Mouse (Mus musculus) ES-CJ7 (cell line): ENCODE measurements around the gene Klk6.

Experiments
- DNase-seq: peaks from one replicate; pipeline ENCODE4 v3.0.0; 2011; ENCODE audit warnings: low read depth, low spot score

Klk6 gene

GRCm38 (mm10) chr7:43824199-43824598 is at the start of gene Klk6:
Klk6 (plus strand) TSS chr7:43824499.
- no peak for DNase-seq

- DNase-seq = no peak
Observed at GRCm38 (mm10) chr7:43774802-43775201, 49.5 kb upstream of the Klk6 start.

- DNase-seq = peak; percentile 65
Observed at GRCm38 (mm10) chr7:43775311-43776057, 48.8 kb upstream of the Klk6 start.

- DNase-seq = no peak
Observed at GRCm38 (mm10) chr7:43776506-43776905, 47.8 kb upstream of the Klk6 start.

DNA sequence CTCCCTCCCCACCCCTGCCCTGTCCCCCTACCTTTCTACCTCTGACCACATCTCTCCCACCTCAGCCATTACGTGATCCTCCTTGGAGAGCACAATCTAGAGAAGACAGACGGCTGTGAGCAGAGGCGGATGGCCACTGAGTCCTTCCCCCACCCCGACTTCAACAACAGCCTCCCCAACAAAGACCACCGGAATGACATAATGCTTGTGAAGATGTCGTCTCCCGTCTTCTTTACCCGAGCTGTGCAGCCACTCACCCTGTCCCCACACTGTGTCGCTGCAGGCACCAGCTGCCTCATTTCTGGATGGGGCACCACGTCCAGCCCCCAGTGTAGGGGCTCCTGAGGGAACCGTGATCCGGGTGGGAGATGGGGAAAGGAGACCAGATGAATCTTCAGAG is 46.9 kb upstream of the Klk6 start:
- DNase-seq = no peak

DNA sequence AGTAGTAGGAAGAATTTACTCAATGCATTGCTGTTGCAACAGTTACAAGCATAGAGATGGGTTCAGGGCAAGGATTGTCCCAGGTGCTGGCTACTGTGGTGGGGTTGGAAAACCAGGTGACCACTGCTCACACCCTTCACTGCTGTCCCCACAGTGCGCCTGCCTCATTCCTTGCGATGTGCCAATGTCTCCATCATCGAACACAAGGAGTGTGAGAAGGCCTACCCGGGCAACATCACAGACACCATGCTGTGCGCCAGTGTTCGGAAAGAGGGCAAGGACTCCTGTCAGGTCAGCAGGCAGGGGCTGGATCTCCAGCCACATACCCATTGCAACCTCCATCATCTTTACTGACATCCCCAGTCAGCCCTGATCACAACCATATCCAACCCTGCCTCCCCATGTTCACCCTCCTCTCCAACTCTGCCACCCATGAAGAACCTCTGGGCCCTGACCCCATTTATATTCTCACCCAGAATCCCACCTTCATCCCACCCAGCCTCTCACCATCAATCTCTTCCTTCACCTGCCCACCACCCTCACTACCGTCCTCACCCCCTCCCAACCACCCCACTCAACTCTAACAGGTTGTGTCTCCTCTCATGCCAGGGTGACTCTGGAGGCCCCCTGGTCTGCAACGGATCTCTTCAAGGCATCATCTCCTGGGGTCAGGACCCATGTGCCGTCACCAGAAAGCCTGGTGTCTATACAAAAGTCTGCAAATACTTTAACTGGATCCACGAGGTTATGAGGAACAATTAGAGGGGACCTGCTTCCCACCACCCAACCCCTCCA is 45.9 kb upstream of the Klk6 start:
- no peak for DNase-seq

GRCm38 (mm10) chr7:43780241-43780640 is 44.1 kb upstream of the Klk6 start:
- no peak for DNase-seq

GRCm38 (mm10) chr7:43780746-43781145 is 43.6 kb upstream of the Klk6 start, which contains the start of gene Klk10:
Klk10 (plus strand) TSS chr7:43781035.
- DNase-seq = peak; percentile 53

GRCm38 (mm10) chr7:43781541-43781940 is 42.8 kb upstream of the Klk6 start:
- DNase-seq = no peak

- peak; percentile 86 for DNase-seq
Observed at GRCm38 (mm10) chr7:43782275-43783265, 41.7 kb upstream of the Klk6 start.

DNA sequence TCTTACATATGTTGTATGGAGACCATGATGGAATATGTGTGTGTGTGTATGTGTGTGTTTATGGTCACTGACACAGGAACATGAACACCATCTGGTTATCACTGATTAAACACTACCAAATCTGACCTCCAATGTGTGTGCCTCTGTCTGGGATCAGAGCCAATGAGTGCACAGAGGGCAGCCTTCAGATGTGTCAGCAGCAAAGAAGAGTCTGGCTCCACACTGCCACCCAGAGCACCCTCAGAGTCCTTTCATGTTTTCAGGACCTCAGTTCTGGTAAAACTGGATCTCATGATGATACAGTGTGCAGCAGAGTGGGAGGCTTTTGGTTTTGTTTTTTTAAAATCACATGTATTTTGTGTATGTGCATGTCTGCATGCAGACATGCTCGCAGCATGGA is 39.0 kb upstream of the Klk6 start:
- peak; percentile 41 for DNase-seq

- no peak for DNase-seq
Observed at GRCm38 (mm10) chr7:43788096-43788495, 36.2 kb upstream of the Klk6 start.

GRCm38 (mm10) chr7:43789295-43789694 is 35.0 kb upstream of the Klk6 start:
- DNase-seq = no peak

GRCm38 (mm10) chr7:43791591-43791990 is 32.7 kb upstream of the Klk6 start, which contains the start of gene Klk9:
Klk9 (plus strand) TSS chr7:43791891.
- DNase-seq = no peak

- no peak for DNase-seq
Observed at GRCm38 (mm10) chr7:43796355-43796754, 27.9 kb upstream of the Klk6 start.

DNA sequence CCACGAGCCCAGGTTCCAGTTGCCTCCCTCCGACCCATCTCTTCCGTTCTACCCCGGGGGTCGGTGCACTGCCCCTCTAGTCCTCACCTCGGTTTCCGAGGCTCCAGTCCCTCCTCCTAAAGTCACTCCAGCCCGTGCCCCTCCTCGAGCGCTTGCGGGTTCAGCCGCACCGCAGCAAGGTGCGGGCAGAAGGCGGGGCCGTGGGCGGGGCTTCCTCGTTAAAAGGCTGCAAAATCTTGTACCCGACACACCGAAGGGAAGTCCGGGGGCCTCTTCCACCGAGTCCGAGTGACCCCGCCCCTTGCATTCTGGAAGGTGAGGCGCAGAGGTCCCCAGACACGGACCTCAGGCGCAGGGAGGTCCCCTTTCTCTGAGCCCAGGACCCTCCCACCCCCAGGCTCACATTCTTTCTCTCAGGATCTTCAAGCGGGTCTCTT is 26.9 kb upstream of the Klk6 start, which contains the start of gene Klk8:
Gene Klk8 (plus strand): TSS at position 245 of the 437 bp plus-strand sequence.
- peak; percentile 36 for DNase-seq

DNA sequence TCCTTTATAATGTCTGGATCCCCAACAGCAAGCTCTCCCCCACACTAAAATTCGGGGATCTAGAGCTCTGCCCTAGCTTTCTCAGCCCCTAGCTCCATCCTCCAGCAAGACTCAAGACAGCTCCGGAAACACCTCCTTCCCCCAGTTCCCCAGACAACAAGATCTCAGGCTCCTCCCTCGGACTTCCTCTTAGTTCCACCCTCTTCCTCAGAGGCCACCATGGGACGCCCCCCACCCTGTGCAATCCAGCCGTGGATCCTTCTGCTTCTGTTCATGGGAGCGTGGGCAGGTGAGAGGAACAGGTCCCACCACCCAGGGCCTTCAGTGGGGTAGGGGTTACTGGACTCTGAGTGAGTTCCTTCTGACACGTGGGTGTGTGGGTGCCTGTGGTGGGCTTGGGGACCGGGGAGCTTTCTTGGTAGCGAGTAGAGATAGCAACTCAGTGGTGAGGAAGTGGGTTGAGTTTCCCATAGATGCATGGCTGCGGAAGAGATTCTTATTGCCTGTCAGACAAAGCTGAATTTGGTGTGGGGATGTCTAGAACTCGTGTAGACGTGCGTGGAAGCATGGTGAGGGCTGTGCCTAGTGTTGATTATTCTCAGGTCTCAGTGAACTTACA is 26.3 kb upstream of the Klk6 start:
- DNase-seq = peak; percentile 50

DNA sequence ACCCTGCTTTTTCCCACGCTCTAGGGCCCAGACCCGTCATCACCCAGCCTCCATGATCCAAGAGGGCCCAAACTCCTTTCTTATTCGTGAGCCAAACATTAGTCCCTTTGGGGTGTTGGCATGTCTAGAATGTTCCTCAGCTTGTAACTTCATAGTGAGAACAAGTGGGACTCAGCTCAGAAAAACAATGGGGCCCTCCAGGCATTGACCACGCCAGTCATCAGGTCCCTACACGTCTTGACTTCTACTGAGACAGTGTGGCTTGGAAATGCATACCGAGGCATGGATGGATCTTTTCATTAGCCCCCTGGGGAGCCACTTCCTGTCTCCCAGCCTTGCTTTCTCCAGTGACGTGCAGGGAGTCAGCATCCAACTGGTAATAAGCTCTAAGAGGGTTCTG is 24.4 kb upstream of the Klk6 start:
- no peak for DNase-seq

DNA sequence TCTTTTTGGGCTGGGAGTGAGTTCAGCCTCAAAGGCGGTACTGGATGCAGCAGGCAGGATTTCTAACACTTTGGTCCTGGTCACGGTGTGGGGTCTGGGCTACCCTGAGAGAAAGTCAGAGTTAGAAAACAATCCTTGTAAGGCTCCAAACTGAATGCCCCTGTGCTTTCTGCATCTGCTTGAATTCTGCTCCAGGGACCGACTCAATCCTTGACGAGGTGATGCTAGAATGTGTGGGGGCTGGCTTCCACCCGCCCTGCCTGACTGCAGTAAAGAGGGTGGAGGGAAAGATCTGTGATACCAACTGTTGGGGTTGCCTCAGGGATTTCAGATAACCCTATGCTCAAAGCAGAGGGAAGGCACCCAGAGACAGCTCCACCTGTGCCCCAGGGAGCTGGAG is 13.3 kb upstream of the Klk6 start, which contains the start of gene Klk7:
Gene Klk7 (plus strand): TSS at position 301 of the 400 bp plus-strand sequence.
- no peak for DNase-seq

DNA sequence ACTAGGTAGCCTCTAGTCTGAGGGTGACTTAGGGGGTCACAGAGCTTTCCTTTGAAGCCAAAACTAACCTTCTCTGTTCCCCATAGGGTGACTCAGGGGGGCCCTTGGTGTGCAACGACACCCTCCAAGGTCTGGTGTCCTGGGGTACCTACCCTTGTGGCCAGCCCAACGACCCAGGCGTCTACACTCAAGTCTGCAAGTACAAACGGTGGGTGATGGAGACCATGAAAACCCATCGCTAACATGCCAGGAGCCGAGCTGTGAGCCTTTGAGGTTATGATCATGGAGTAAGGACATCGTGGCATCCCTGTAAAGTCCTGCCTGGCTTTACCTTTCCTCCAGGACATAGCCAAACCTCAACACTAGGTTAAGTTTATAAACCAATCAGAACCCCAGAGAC is 9.1 kb upstream of the Klk6 start:
- no peak for DNase-seq

DNA sequence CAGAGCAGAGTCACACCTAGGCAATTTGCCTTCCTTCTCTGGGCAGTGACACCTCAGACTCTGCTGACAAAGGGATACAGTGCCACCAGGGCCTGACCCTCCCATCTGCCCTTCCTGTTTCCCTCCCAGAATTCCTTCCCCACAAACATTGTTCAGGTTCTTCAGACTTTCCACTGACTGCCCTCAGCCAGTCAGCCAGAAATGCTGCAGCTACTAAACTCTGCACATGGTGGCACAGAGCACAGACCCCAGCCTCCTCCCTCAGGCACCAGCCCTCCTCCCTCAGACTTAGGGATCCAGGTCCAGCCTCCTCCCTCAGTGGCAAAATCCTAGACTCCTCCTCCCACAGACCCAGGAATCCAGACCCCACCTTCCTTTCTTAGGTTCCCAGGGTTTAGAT is 7.6 kb upstream of the Klk6 start:
- DNase-seq = peak; percentile 78
